Mouse (Mus musculus): Measurements from ENCODE around the gene Hist2h2aa1. TPM values are rescaled to one million over a fixed set of nuclear protein-coding genes. Genes with fewer than 3 reads are reported as not detected.

The Hist2h2aa1 gene
- polyA plus RNA-seq, 2 experiments, result 18.1 to 44.2 TPM

DNA sequence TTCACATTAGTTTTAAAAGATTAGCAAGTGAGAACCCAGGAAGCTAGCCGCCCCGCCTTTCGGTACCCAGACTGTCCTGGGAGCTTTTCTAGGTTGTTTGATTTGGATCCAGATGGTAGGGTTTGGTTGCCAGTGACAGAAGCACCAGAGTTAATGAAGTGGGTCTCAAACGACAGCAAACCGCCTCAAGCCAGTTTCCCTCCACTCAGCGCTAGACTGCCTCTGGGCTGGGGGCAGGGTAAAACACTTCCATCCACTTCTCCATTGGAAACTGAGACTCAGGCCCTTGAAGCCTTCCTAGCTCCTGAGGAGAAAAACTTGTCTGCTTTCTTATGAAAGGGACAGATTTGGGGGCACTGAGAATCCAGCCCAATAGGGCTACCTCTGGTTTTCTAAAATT is 47.3 kb downstream of the Hist2h2aa1 start:
- no peak for TF ChIP-seq POLR2A (IDR thresholded peaks at IDR 0.05; ENCODE audit: borderline replicate concordance, extremely low read depth, insufficient read depth, insufficient read length)
- no peak for ATAC-seq (ENCODE audit: low FRiP score, low read depth)
- H3K9me3 ChIP-seq (ENCODE audit: control insufficient read depth, low read length), result no peaks in the 10 kb centered on the region
- H3K9ac ChIP-seq (ENCODE audit: low read depth, low read length, severe bottlenecking), result no peak overlapping the region
- WGBS, result 40% methylated on average over 6 of the region's 6 CpGs
- H3K4me3 ChIP-seq (replicated peaks; ENCODE audit: low read length), result no peak overlapping the region
- DNase-seq (ENCODE audit: low spot score), result no peak
- no peaks in the 10 kb centered on the region for H3K4me1 ChIP-seq (ENCODE audit: control insufficient read depth, insufficient read depth, low read length)
- no peak overlapping the region for H3K4me2 ChIP-seq (replicated peaks; ENCODE audit: low read depth, low read length, severe bottlenecking)
- no peaks in the 10 kb centered on the region for H3K27me3 ChIP-seq (ENCODE audit: control insufficient read depth, insufficient read depth, low read length)
- H3K36me3 ChIP-seq (ENCODE audit: control insufficient read depth, insufficient read depth, low read length), result no peaks in the 10 kb centered on the region
- no peak overlapping the region for H3K27ac ChIP-seq (replicated peaks; ENCODE audit: low read depth, low read length)

DNA sequence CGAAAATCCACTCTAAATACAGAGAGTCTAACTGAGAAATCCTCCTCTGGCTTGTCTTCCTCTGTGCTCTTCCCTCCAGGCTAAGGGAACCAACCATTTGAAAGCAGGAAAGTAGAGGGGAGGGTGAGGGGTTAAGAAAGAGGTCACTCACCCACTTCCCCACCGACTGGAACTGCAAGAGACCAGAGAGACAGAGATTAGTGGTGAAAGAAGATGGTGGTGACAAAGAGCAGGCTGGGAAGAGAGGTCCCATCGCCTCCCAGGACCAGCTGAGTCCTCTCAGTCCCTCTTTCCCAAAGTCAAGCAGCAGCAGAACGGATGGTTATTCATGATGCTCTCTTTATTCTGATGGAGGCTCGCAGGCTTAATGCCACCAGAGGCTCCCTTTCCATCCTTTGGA is 48.1 kb downstream of the Hist2h2aa1 start:
- no peak overlapping the region for H3K27ac ChIP-seq (replicated peaks; ENCODE audit: low read depth, low read length)
- H3K9ac ChIP-seq (ENCODE audit: low read depth, low read length, severe bottlenecking), result no peak overlapping the region
- DNase-seq (ENCODE audit: low spot score), result no peak
- H3K27me3 ChIP-seq (ENCODE audit: control insufficient read depth, insufficient read depth, low read length), result no peaks in the 10 kb centered on the region
- H3K4me2 ChIP-seq (replicated peaks; ENCODE audit: low read depth, low read length, severe bottlenecking), result no peak overlapping the region
- no peaks in the 10 kb centered on the region for H3K4me1 ChIP-seq (ENCODE audit: control insufficient read depth, insufficient read depth, low read length)
- H3K4me3 ChIP-seq (replicated peaks; ENCODE audit: low read length), result no peak overlapping the region
- no peak for TF ChIP-seq POLR2A (IDR thresholded peaks at IDR 0.05; ENCODE audit: borderline replicate concordance, extremely low read depth, insufficient read depth, insufficient read length)
- H3K9me3 ChIP-seq (ENCODE audit: control insufficient read depth, low read length), result no peaks in the 10 kb centered on the region
- 58% methylated on average over 5 of the region's 5 CpGs for WGBS
- no peaks in the 10 kb centered on the region for H3K36me3 ChIP-seq (ENCODE audit: control insufficient read depth, insufficient read depth, low read length)
- ATAC-seq (ENCODE audit: low FRiP score, low read depth), result no peak

DNA sequence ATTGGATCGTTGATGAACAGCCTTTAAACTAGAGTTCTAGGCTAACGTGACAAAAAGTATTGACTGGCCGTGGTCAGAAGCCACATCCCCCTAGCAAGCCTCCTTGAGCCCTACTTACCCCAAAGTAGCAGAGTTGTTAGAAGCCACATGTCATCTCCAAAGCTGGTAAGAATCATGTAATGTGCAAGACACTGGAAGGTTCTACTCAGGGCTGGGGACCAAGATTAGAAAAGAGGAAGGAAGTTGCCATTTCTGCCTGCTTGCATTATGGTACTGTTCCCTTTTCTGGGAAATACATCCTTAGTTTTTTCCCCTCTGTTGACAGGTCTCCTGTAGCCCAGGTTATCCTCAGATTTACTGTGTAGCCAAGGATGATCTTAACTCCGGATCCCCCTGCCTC is 48.5 kb downstream of the Hist2h2aa1 start, which contains the start of gene Fcgr1:
Fcgr1 (minus strand) TSS at position 183 of the 400 bp plus-strand sequence.
- H3K4me3 ChIP-seq (replicated peaks; ENCODE audit: low read length), result no peak within 1 kb of the TSS
- 81% methylated on average over 4 of the region's 4 CpGs for WGBS
- no peak within 1 kb of the TSS for H3K27ac ChIP-seq (replicated peaks; ENCODE audit: low read depth, low read length)
- no peak for TF ChIP-seq POLR2A (IDR thresholded peaks at IDR 0.05; ENCODE audit: borderline replicate concordance, extremely low read depth, insufficient read depth, insufficient read length)
- ATAC-seq (ENCODE audit: low FRiP score, low read depth) (no peak), DNase-seq (ENCODE audit: low spot score) (no peak)
- H3K4me1 ChIP-seq (ENCODE audit: control insufficient read depth, insufficient read depth, low read length), result no peaks in the 10 kb centered on the region
- H3K9me3 ChIP-seq (ENCODE audit: control insufficient read depth, low read length), result no peaks in the 10 kb centered on the region
- H3K9ac ChIP-seq (ENCODE audit: low read depth, low read length, severe bottlenecking), result no peak within 1 kb of the TSS
- H3K36me3 ChIP-seq (ENCODE audit: control insufficient read depth, insufficient read depth, low read length), result no peaks in the 10 kb centered on the region
- no peaks in the 10 kb centered on the region for H3K27me3 ChIP-seq (ENCODE audit: control insufficient read depth, insufficient read depth, low read length)
- H3K4me2 ChIP-seq (replicated peaks; ENCODE audit: low read depth, low read length, severe bottlenecking), result no peak within 1 kb of the TSS

Small RNA genes lying within 50 kb of the gene (microRNA-seq; reads per million reads assigned to microRNA genes)
- gene Gm44492, result not detected
- not detected for gene Gm47311
- gene Gm47313, result not detected

Other genes with a start within 250 kb of the Hist2h2aa1 start
- gene Plekho1, start 249.5 kb upstream of the Hist2h2aa1 start, polyA plus RNA-seq (2012; rRNA removed), result 115 and 120 TPM in 2 replicates
- 38.0 and 47.8 TPM in 2 replicates for gene Plekho1, start 249.5 kb upstream of the Hist2h2aa1 start, polyA plus RNA-seq (2014; fragmentation: Nextera tagmentation; extraction: Ambion mirVana)
- 13.8 and 16.5 TPM in 2 replicates for gene Vps45, start 187.0 kb upstream of the Hist2h2aa1 start, polyA plus RNA-seq (2012; rRNA removed)
- gene Vps45, start 187.0 kb upstream of the Hist2h2aa1 start, polyA plus RNA-seq (2014; fragmentation: Nextera tagmentation; extraction: Ambion mirVana), result 26.9 and 27.0 TPM in 2 replicates
- 14.0 and 14.3 TPM in 2 replicates for gene Otud7b, start 141.0 kb upstream of the Hist2h2aa1 start, polyA plus RNA-seq (2012; rRNA removed)
- 20.9 and 24.7 TPM in 2 replicates for gene Otud7b, start 141.0 kb upstream of the Hist2h2aa1 start, polyA plus RNA-seq (2014; fragmentation: Nextera tagmentation; extraction: Ambion mirVana)
- 42.9 and 44.9 TPM in 2 replicates for gene Mtmr11, start 83.5 kb upstream of the Hist2h2aa1 start, polyA plus RNA-seq (2012; rRNA removed)
- gene Mtmr11, start 83.5 kb upstream of the Hist2h2aa1 start, polyA plus RNA-seq (2014; fragmentation: Nextera tagmentation; extraction: Ambion mirVana), result 27.5 and 34.1 TPM in 2 replicates
- 126 and 185 TPM in 2 replicates for gene Sf3b4, start 73.2 kb upstream of the Hist2h2aa1 start, polyA plus RNA-seq (2012; rRNA removed)
- gene Sf3b4, start 73.2 kb upstream of the Hist2h2aa1 start, polyA plus RNA-seq (2014; fragmentation: Nextera tagmentation; extraction: Ambion mirVana), result 173 and 179 TPM in 2 replicates
- 13.2 and 13.8 TPM in 2 replicates for gene Sv2a, start 64.3 kb upstream of the Hist2h2aa1 start, polyA plus RNA-seq (2012; rRNA removed)
- 3.6 and 3.8 TPM in 2 replicates for gene Sv2a, start 64.3 kb upstream of the Hist2h2aa1 start, polyA plus RNA-seq (2014; fragmentation: Nextera tagmentation; extraction: Ambion mirVana)
- 38.8 and 43.9 TPM in 2 replicates for gene Bola1, start 25.8 kb upstream of the Hist2h2aa1 start, polyA plus RNA-seq (2012; rRNA removed)
- 47.7 and 60.2 TPM in 2 replicates for gene Bola1, start 25.8 kb upstream of the Hist2h2aa1 start, polyA plus RNA-seq (2014; fragmentation: Nextera tagmentation; extraction: Ambion mirVana)
- 1.7 and 2.7 TPM in 2 replicates for gene Hist2h2ab, start 25.6 kb upstream of the Hist2h2aa1 start, polyA plus RNA-seq (2012; rRNA removed)
- 0.99 and 1.3 TPM in 2 replicates for gene Hist2h2ab, start 25.6 kb upstream of the Hist2h2aa1 start, polyA plus RNA-seq (2014; fragmentation: Nextera tagmentation; extraction: Ambion mirVana)
- 11.8 and 14.2 TPM in 2 replicates for gene Hist2h2ac, start 24.6 kb upstream of the Hist2h2aa1 start, polyA plus RNA-seq (2012; rRNA removed)
- 7.0 and 8.9 TPM in 2 replicates for gene Hist2h2ac, start 24.6 kb upstream of the Hist2h2aa1 start, polyA plus RNA-seq (2014; fragmentation: Nextera tagmentation; extraction: Ambion mirVana)
- gene Hist2h2be, start 24.4 kb upstream of the Hist2h2aa1 start, polyA plus RNA-seq (2012; rRNA removed), result 8.5 TPM in 2 replicates
- 5.2 and 7.5 TPM in 2 replicates for gene Hist2h2be, start 24.4 kb upstream of the Hist2h2aa1 start, polyA plus RNA-seq (2014; fragmentation: Nextera tagmentation; extraction: Ambion mirVana)
- 74.4 and 95.3 TPM in 2 replicates for gene Hist2h3c2, start 6.4 kb upstream of the Hist2h2aa1 start, polyA plus RNA-seq (2012; rRNA removed)
- 8.0 and 9.3 TPM in 2 replicates for gene Hist2h3c2, start 6.4 kb upstream of the Hist2h2aa1 start, polyA plus RNA-seq (2014; fragmentation: Nextera tagmentation; extraction: Ambion mirVana)
- 9.7 and 28.1 TPM in 2 replicates for gene Hist2h2aa2, start 5.2 kb upstream of the Hist2h2aa1 start, polyA plus RNA-seq (2012; rRNA removed)
- 30.9 and 33.1 TPM in 2 replicates for gene Hist2h2aa2, start 5.2 kb upstream of the Hist2h2aa1 start, polyA plus RNA-seq (2014; fragmentation: Nextera tagmentation; extraction: Ambion mirVana)
- gene Hist2h3c1, start 1.2 kb downstream of the Hist2h2aa1 start, polyA plus RNA-seq (2012; rRNA removed), result not detected in 2 replicates
- 0.66 and 2.4 TPM in 2 replicates for gene Hist2h3c1, start 1.2 kb downstream of the Hist2h2aa1 start, polyA plus RNA-seq (2014; fragmentation: Nextera tagmentation; extraction: Ambion mirVana)
- 5.9 and 6.4 TPM in 2 replicates for gene Hist2h4, start 17.8 kb downstream of the Hist2h2aa1 start, polyA plus RNA-seq (2012; rRNA removed)
- gene Hist2h4, start 17.8 kb downstream of the Hist2h2aa1 start, polyA plus RNA-seq (2014; fragmentation: Nextera tagmentation; extraction: Ambion mirVana), result 8.5 and 11.1 TPM in 2 replicates
- 85.3 and 112 TPM in 2 replicates for gene Hist2h3b, start 23.2 kb downstream of the Hist2h2aa1 start, polyA plus RNA-seq (2012; rRNA removed)
- 63.1 and 72.3 TPM in 2 replicates for gene Hist2h3b, start 23.2 kb downstream of the Hist2h2aa1 start, polyA plus RNA-seq (2014; fragmentation: Nextera tagmentation; extraction: Ambion mirVana)
- 14.3 and 15.4 TPM in 2 replicates for gene Hist2h2bb, start 24.3 kb downstream of the Hist2h2aa1 start, polyA plus RNA-seq (2012; rRNA removed)
- 15.5 and 16.1 TPM in 2 replicates for gene Hist2h2bb, start 24.3 kb downstream of the Hist2h2aa1 start, polyA plus RNA-seq (2014; fragmentation: Nextera tagmentation; extraction: Ambion mirVana)
- 2.8 and 3.1 TPM in 2 replicates for gene Fcgr1, start 48.5 kb downstream of the Hist2h2aa1 start, polyA plus RNA-seq (2012; rRNA removed)
- 3.3 and 3.9 TPM in 2 replicates for gene Fcgr1, start 48.5 kb downstream of the Hist2h2aa1 start, polyA plus RNA-seq (2014; fragmentation: Nextera tagmentation; extraction: Ambion mirVana)
- 0.10 TPM in 1 of 2 replicates, not detected in the other for gene BC107364, start 206.8 kb downstream of the Hist2h2aa1 start, polyA plus RNA-seq (2012; rRNA removed)
- 0.40 TPM in 1 of 2 replicates, not detected in the other for gene BC107364, start 206.8 kb downstream of the Hist2h2aa1 start, polyA plus RNA-seq (2014; fragmentation: Nextera tagmentation; extraction: Ambion mirVana)